Mouse (Mus musculus) olfactory bulb, adult 2 months (tissue): ENCODE data around the gene Cym.

Experiments used
- CTCF ChIP-seq: fragments of 200-500 bp; IDR thresholded peaks from 2 replicates; pipeline ENCODE4 v1.5.1; 2012; ENCODE audit warnings: low read depth, mild to moderate bottlenecking, low read length, moderate library complexity; ENCODE audit not compliant: insufficient read depth
- POLR2A ChIP-seq: fragments of 200-500 bp; IDR thresholded peaks from 2 replicates; pipeline ENCODE4 v1.6.1; 2012; ENCODE audit warnings: mild to moderate bottlenecking, low read depth, low read length, moderate library complexity; ENCODE audit not compliant: insufficient read depth

GRCm38 (mm10) chr3:107261851-107262165, 40.3 kb upstream of the Cym start:
- TF ChIP-seq CTCF (no peak), POLR2A (no peak)
